Mouse (Mus musculus): ENCODE measurements around the gene Ikbkg. TPM values are rescaled to one million over a fixed set of nuclear protein-coding genes. Genes with fewer than 3 reads are reported as not detected.
"Not testable (repeated sequence)": the region's sequence is repeated elsewhere in the genome, so short reads cannot be mapped to it uniquely, and the experiment has no call there.

Ikbkg gene
- total RNA-seq, 2 experiments from 2014 or later: 48.3 to 48.5 TPM

- DNase-seq (ENCODE audit: low spot score): peak; percentile 83
- intact Hi-C loops (cut with DNase I): no loop called here
Measured at GRCm38 (mm10) chrX:74428826-74429276, 35.8 kb downstream of the Ikbkg start, which contains the start of gene G6pdx. Gene G6pdx (minus strand): TSS chrX:74429194.

GRCm38 (mm10) chrX:74429290-74429821 lies 36.3 kb downstream of the Ikbkg start:
- intact Hi-C loops (cut with DNase I): no loop called here

GRCm38 (mm10) chrX:74451157-74451912 lies 58.2 kb downstream of the Ikbkg start:
- intact Hi-C loops (cut with DNase I): loop anchor here (5.0 kb wide), 1 partner anchor 821 kb away; no protein-coding TSS in a partner anchor
- no peak for DNase-seq (ENCODE audit: low spot score)

More at GRCm38 (mm10) chrX:74429290-74429821, 36.3 kb downstream of the Ikbkg start:
- DNase-seq (ENCODE audit: low spot score): peak; percentile 38

- intact Hi-C loops (cut with DNase I): loop anchor here (5.0 kb wide), 1 partner anchor 820 kb away; no protein-coding TSS in a partner anchor
- no peak for DNase-seq (ENCODE audit: low spot score)
Measured at GRCm38 (mm10) chrX:74452773-74453172, 59.7 kb downstream of the Ikbkg start.

DNA sequence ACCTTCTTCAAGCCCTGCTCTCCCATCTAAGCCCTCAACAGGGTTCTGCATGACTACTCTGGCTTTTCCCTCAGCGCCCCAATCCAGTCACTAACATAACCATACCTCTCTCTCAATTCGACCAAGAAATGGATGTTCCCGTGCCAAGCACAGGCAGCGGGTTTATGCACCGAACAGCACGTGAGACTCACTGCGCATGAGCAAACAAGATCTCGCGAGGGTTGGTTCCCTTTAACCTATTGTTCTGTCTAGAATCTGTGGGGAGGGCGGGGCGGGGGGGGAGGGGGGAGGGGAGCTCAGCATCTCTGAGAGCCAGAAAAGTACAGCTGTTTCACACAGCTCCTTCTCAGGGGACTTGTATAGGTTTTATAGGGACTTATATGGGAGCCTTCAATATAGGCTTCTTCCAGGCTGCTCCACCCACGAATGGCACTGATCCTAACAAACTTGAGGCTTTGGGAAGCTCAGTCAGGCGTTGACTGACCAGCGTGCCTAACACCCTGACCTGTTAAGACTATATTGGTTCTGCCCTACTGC lies 88.3 kb downstream of the Ikbkg start, which contains the start of gene Gm6880:
Gm6880 (minus strand) TSS at position 51 of the 537 bp plus-strand sequence.
- DNase-seq (ENCODE audit: low spot score); intact Hi-C loops (cut with DNase I): not testable (repeated sequence)

- no peak for DNase-seq (ENCODE audit: low spot score)
Measured at GRCm38 (mm10) chrX:74497131-74497530, 104.0 kb downstream of the Ikbkg start.

More at GRCm38 (mm10) chrX:74497131-74497530, 104.0 kb downstream of the Ikbkg start:
- intact Hi-C loops (cut with DNase I): no loop called here

Other genes with a start within 250 kb of the Ikbkg start
- not detected for gene Tex28, start 225.5 kb upstream of the Ikbkg start, total RNA-seq (2021)
- gene Tktl1, start 216.0 kb upstream of the Ikbkg start, total RNA-seq (2021): not detected
- 100 to 1,000 TPM in 1 of 2 experiments, 10 to 100 TPM in 1; 91.7 to 120 TPM for gene Flna, start 143.5 kb upstream of the Ikbkg start, total RNA-seq (2021)
- 10 to 100 TPM; 30.5 to 33.6 TPM for gene Emd, start 138.6 kb upstream of the Ikbkg start, total RNA-seq (2021)
- gene Rpl10, start 122.5 kb upstream of the Ikbkg start, total RNA-seq (2021): 100 to 1,000 TPM; 217 to 221 TPM
- gene Taz, start 111.4 kb upstream of the Ikbkg start, total RNA-seq (2021): 10 to 100 TPM; 42.1 to 45.2 TPM
- 10 to 100 TPM; 13.2 to 17.5 TPM for gene Dnase1l1, start 111.0 kb upstream of the Ikbkg start, total RNA-seq (2021)
- 100 to 1,000 TPM; 128 to 139 TPM for gene Atp6ap1, start 96.2 kb upstream of the Ikbkg start, total RNA-seq (2021)
- gene Gdi1, start 88.3 kb upstream of the Ikbkg start, total RNA-seq (2021): 10 to 100 TPM; 71.4 to 80.9 TPM
- gene Fam50a, start 80.3 kb upstream of the Ikbkg start, total RNA-seq (2021): 10 to 100 TPM; 23.8 to 25.7 TPM
- 1 to 10 TPM in 1 of 2 experiments, under 1 TPM in 1; 0.81 to 1.1 TPM for gene Plxna3, start 64.2 kb upstream of the Ikbkg start, total RNA-seq (2021)
- 10 to 100 TPM; 30.6 to 36.7 TPM for gene Lage3, start 39.7 kb upstream of the Ikbkg start, total RNA-seq (2021)
- gene Ubl4a, start 20.1 kb upstream of the Ikbkg start, total RNA-seq (2021): 10 to 100 TPM; 65.9 to 69.6 TPM
- 1 to 10 TPM; 4.3 to 5.4 TPM for gene Slc10a3, start 19.9 kb upstream of the Ikbkg start, total RNA-seq (2021)
- 10 to 100 TPM; 15.4 to 19.3 TPM for gene Fam3a, start within 50 bp of the Ikbkg start, total RNA-seq (2021)
- gene G6pdx, start 35.9 kb downstream of the Ikbkg start, total RNA-seq (2021): 1 to 10 TPM; 5.8 to 6.5 TPM
- gene Gm6880, start 88.1 kb downstream of the Ikbkg start, total RNA-seq (2021): not detected
- gene Olfr1326-ps1, start 181.6 kb downstream of the Ikbkg start, total RNA-seq (2021): not detected
- not detected for gene Olfr1325, start 199.4 kb downstream of the Ikbkg start, total RNA-seq (2021)